ENCODE assay signal across 26 mouse cellular contexts in genomic region chr8:26669541-26669940, GRCm38 (mm10).
DNase-seq lines count a peak whose midpoint lies in the region; ATAC-seq and TF ChIP-seq lines count a peak whose summit lies in the region.
"Had no signal": no experiment of that assay in that cellular context is flagged by ENCODE, and none has a peak within 500 bp of the region (broad histone marks: within the 10 kb centered on the region; RNA-seq: fewer than 3 reads in every experiment).

No protein-coding gene starts in this region.

- H3K27ac ChIP-seq in kidney, embryonic 16.5 days (ENCODE audit: low read length), result no peak overlapping the region
- H3K27ac ChIP-seq in limb, embryonic 10.5 days, result 0 out of 2 replicates have a peak overlapping the region, but pooled peaks have one; percentile 27
- H3K27ac ChIP-seq: forebrain, embryonic 10.5 days; gastrocnemius, adult 2 months; heart, embryonic 15.5 days; hindbrain, embryonic 10.5 days; hindbrain, embryonic 13.5 days had no signal

- no peak overlapping the region for H3K4me2 ChIP-seq in kidney, embryonic 16.5 days (replicated peaks; ENCODE audit: low read depth, low read length)
- H3K4me2 ChIP-seq: heart, embryonic 12.5 days; heart, embryonic 15.5 days; hindbrain, embryonic 13.5 days had no signal

- ATAC-seq in kidney, embryonic 16.5 days (ENCODE audit: low FRiP score, low TSS enrichment), result no peak
- ATAC-seq: CD4-positive, CD25-positive, alpha-beta regulatory T cell, adult 4 months; forebrain, embryonic 14.5 days; forebrain, postnatal 0 days; hindbrain, embryonic 16.5 days had no signal

- H3K9ac ChIP-seq in kidney, embryonic 16.5 days (replicated peaks; ENCODE audit: low read length), result no peak overlapping the region
- H3K9ac ChIP-seq: forebrain, postnatal 0 days; heart, embryonic 12.5 days; heart, embryonic 15.5 days; hindbrain, embryonic 13.5 days had no signal

- WGBS in kidney, embryonic 16.5 days, result 68% methylated on average over 3 of the region's 3 CpGs
- WGBS in limb, embryonic 10.5 days, result 71% methylated on average over 3 of the region's 3 CpGs

- no peaks in the 10 kb centered on the region for H3K36me3 ChIP-seq in kidney, embryonic 16.5 days (ENCODE audit: insufficient read depth, low read length)
- no peaks in the 10 kb centered on the region for H3K36me3 ChIP-seq in C2C12 (ENCODE audit: control insufficient read depth, insufficient read depth)
- H3K36me3 ChIP-seq in limb, embryonic 10.5 days, result no peaks in the 10 kb centered on the region
- H3K36me3 ChIP-seq: forebrain, embryonic 10.5 days; heart, embryonic 12.5 days; heart, embryonic 15.5 days; hindbrain, embryonic 10.5 days; hindbrain, embryonic 13.5 days had no signal

- no peak for TF ChIP-seq CTCF in C2C12 (IDR thresholded peaks at IDR 0.05; ENCODE audit: control insufficient read depth, insufficient read depth, insufficient read length)

- no peaks in the 10 kb centered on the region for H3K9me3 ChIP-seq in kidney, embryonic 16.5 days (ENCODE audit: low read length)
- no peaks in the 10 kb centered on the region for H3K9me3 ChIP-seq in limb, embryonic 10.5 days (replicated peaks)
- H3K9me3 ChIP-seq: forebrain, embryonic 10.5 days; heart, embryonic 12.5 days; heart, embryonic 15.5 days; hindbrain, embryonic 10.5 days; hindbrain, embryonic 13.5 days had no signal

- DNase-seq in kidney, postnatal 14 days, result peak; percentile 10
- no peak for DNase-seq in limb, embryonic 10.5 days (ENCODE audit: low spot score)
- no peak for DNase-seq in liver
- DNase-seq in right cerebral cortex, postnatal 4 days, result no peak
- DNase-seq: adrenal gland, postnatal 10 days; adrenal gland, postnatal 36 days; B cell, adult 2 months; cerebellum, adult 18-20 months; cerebellum, adult 9-10 months; cerebellum, postnatal 14 days; forebrain, postnatal 0 days; gastrocnemius, adult 2 months; gastrocnemius, postnatal 14 days; heart, adult 18-20 months; heart, postnatal 10 days; heart, postnatal 36 days had no signal

- H3K4me1 ChIP-seq in kidney, embryonic 16.5 days (ENCODE audit: insufficient read depth, low read length), result peaks cover 16% of the 10 kb centered on the region
- peaks cover 71% of the 10 kb centered on the region for H3K4me1 ChIP-seq in limb, embryonic 10.5 days
- H3K4me1 ChIP-seq: heart, embryonic 12.5 days; heart, embryonic 15.5 days had no signal

- H3K4me3 ChIP-seq in kidney, embryonic 16.5 days (ENCODE audit: low read length), result no peak overlapping the region
- H3K4me3 ChIP-seq in C2C12 (ENCODE audit: insufficient read depth, poor library complexity, severe bottlenecking), result no peak overlapping the region
- no peak overlapping the region for H3K4me3 ChIP-seq in limb, embryonic 10.5 days
- H3K4me3 ChIP-seq: forebrain, embryonic 10.5 days; gastrocnemius, adult 2 months; heart, embryonic 12.5 days; heart, embryonic 15.5 days; hindbrain, embryonic 10.5 days; hindbrain, embryonic 13.5 days had no signal

- H3K79me2 ChIP-seq in C2C12 (ENCODE audit: control insufficient read depth, insufficient read depth), result no peaks in the 10 kb centered on the region

- H3ac ChIP-seq in C2C12 (ENCODE audit: control insufficient read depth, insufficient read length, low read depth), result no peak overlapping the region

- H3K27me3 ChIP-seq in kidney, embryonic 16.5 days (ENCODE audit: insufficient read depth, low read length), result no peaks in the 10 kb centered on the region
- H3K27me3 ChIP-seq in C2C12 (ENCODE audit: control insufficient read depth, insufficient read depth, insufficient read length), result peaks cover 37% of the 10 kb centered on the region
- peaks cover 35% of the 10 kb centered on the region; the same call in 1 of the 2 replicates for H3K27me3 ChIP-seq in limb, embryonic 10.5 days (ENCODE audit: low read depth, poor library complexity, severe bottlenecking)
- H3K27me3 ChIP-seq: heart, embryonic 12.5 days had no signal

- no peaks in the 10 kb centered on the region for H3K79me3 ChIP-seq in C2C12 (ENCODE audit: low read depth)

TF ChIP-seq in C2C12, 6 proteins besides CTCF, POLR2A, EP300 and RAD21:
- no peak for TF ChIP-seq USF1 (IDR thresholded peaks at IDR 0.05; ENCODE audit: low read depth)
- TF ChIP-seq MAX (IDR thresholded peaks at IDR 0.05), result no peak
- TF ChIP-seq MYOD1 (IDR thresholded peaks at IDR 0.05; ENCODE audit: control insufficient read depth, insufficient read length, low read depth), result peak; percentile 12
- no peak for TF ChIP-seq MYOG (IDR thresholded peaks at IDR 0.05; ENCODE audit: control insufficient read depth, extremely low read depth, insufficient read length)
- no peak for TF ChIP-seq FOSL1 (IDR thresholded peaks at IDR 0.05; ENCODE audit: insufficient read depth, low read length, poor library complexity, severe bottlenecking)
- no peak for TF ChIP-seq CEBPB (IDR thresholded peaks at IDR 0.05; ENCODE audit: low read depth)
TF ChIP-seq in C2C12: peak in this region for 1.
